Mouse (Mus musculus) CH12.LX (cell line): ENCODE data around the gene Vps72. TPM values are rescaled to one million over a fixed set of nuclear protein-coding genes. Genes with fewer than 3 reads are reported as not detected.

Source experiments
- DNase-seq: peaks from one replicate; pipeline ENCODE4 v3.0.0-alpha.2; 2013; ENCODE audit errors: extremely low read depth
- H3K27ac ChIP-seq: 2 replicates; pipeline ENCODE4 v1.5.1; 2012; ENCODE audit warnings: low read depth, mild to moderate bottlenecking, control low read depth, moderate library complexity; ENCODE audit not compliant: insufficient read depth
- H3K27me3 ChIP-seq: replicated peaks from 2 replicates; pipeline ENCODE3; 2012; ENCODE audit warnings: inconsistent platforms
- H3K36me3 ChIP-seq, 2 experiments: replicated peaks in 1 of 2; 2 replicates each; pipeline versions ENCODE3 to v1.6.1; 2012; ENCODE audit warnings: inconsistent platforms in 1 of 2, low read length in 1 of 2, mild to moderate bottlenecking in 1 of 2, mixed read lengths in 1 of 2, moderate library complexity in 1 of 2; ENCODE audit not compliant: control insufficient read depth in 1 of 2, insufficient read depth in 1 of 2
- H3K4me1 ChIP-seq, 2 experiments: 2 replicates each; pipeline ENCODE4 v1.6.1; 2012; ENCODE audit warnings: inconsistent platforms in 1 of 2, moderate library complexity in 1 of 2; ENCODE audit not compliant: insufficient read depth in 2 of 2, control insufficient read depth in 1 of 2
- H3K4me2 ChIP-seq: 2 replicates; pipeline ENCODE4 v1.6.1; 2012; ENCODE audit warnings: low read depth, mild to moderate bottlenecking, control low read depth; ENCODE audit not compliant: poor library complexity, insufficient read depth, severe bottlenecking
- H3K4me3 ChIP-seq, 3 experiments: fragments of 150-350 bp in 1 of 3; sonication (generic) in 1 of 3; replicated peaks in 1 of 3; 2 replicates each; pipeline versions ENCODE3 to v1.5.1; 2011 to 2012; ENCODE audit warnings: low read depth in 2 of 3, low read length in 2 of 3, mild to moderate bottlenecking in 2 of 3, moderate library complexity in 2 of 3, control low read depth in 1 of 3, improper control_type of control experiment in 1 of 3, inconsistent platforms in 1 of 3, mixed read lengths in 1 of 3; ENCODE audit not compliant: poor library complexity in 1 of 3
- H3K79me2 ChIP-seq: replicated peaks from 2 replicates; pipeline ENCODE4 v1.6.1; 2012; ENCODE audit warnings: mild to moderate bottlenecking, moderate library complexity; ENCODE audit not compliant: control insufficient read depth, poor library complexity, insufficient read depth, severe bottlenecking; ENCODE audit errors: extremely low read depth
- H3K9ac ChIP-seq: 2 replicates; pipeline ENCODE4 v1.6.1; 2012; ENCODE audit warnings: low read depth, mild to moderate bottlenecking, control low read depth, moderate library complexity; ENCODE audit not compliant: insufficient read depth
- H3K9me3 ChIP-seq: replicated peaks from 2 replicates; pipeline ENCODE3; 2012; ENCODE audit warnings: low read length, inconsistent platforms, mixed read lengths
- BHLHE40 ChIP-seq: IDR thresholded peaks from 2 replicates; pipeline ENCODE4 v1.6.1; 2011; ENCODE audit warnings: mild to moderate bottlenecking, low read depth, low read length, improper control_type of control experiment
- CHD1 ChIP-seq: IDR thresholded peaks from 2 replicates; pipeline ENCODE4 v1.6.1; 2012; ENCODE audit warnings: low read depth, low read length, improper control_type of control experiment, inconsistent platforms
- CHD2 ChIP-seq: IDR thresholded peaks from 2 replicates; pipeline ENCODE4 v1.6.1; 2011; ENCODE audit warnings: low read length, improper control_type of control experiment
- E2F4 ChIP-seq: IDR thresholded peaks from 2 replicates; pipeline ENCODE4 v1.6.1; 2011; ENCODE audit warnings: low read depth, low read length, improper control_type of control experiment; ENCODE audit not compliant: insufficient replicate concordance
- ELF1 ChIP-seq: IDR thresholded peaks from 2 replicates; pipeline ENCODE4 v1.6.1; 2014; ENCODE audit warnings: low read depth, mild to moderate bottlenecking, inconsistent platforms, low read length, improper control_type of control experiment
- EP300 ChIP-seq: IDR thresholded peaks from 2 replicates; pipeline ENCODE4 v1.6.1; 2011; ENCODE audit warnings: low read length, improper control_type of control experiment
- ETS1 ChIP-seq: conservative IDR thresholded peaks from 2 replicates; pipeline ENCODE4 v1.6.1; 2012; ENCODE audit warnings: low read depth, mild to moderate bottlenecking, inconsistent platforms, low read length, improper control_type of control experiment, moderate library complexity
- HCFC1 ChIP-seq: IDR thresholded peaks from 2 replicates; pipeline ENCODE4 v1.6.1; 2012; ENCODE audit warnings: low read depth, mild to moderate bottlenecking, inconsistent platforms, low read length, improper control_type of control experiment
- JUN ChIP-seq: IDR thresholded peaks from 2 replicates; pipeline ENCODE4 v1.6.1; 2011; ENCODE audit warnings: low read depth, mild to moderate bottlenecking, low read length, improper control_type of control experiment, moderate library complexity; ENCODE audit not compliant: insufficient read depth
- KAT2A ChIP-seq: IDR thresholded peaks from 2 replicates; pipeline ENCODE4 v1.6.1; 2012; ENCODE audit warnings: low read length, improper control_type of control experiment, inconsistent platforms; ENCODE audit not compliant: insufficient replicate concordance
- MAFK ChIP-seq: IDR thresholded peaks from 2 replicates; pipeline ENCODE4 v1.6.1; 2011; ENCODE audit warnings: low read length, improper control_type of control experiment; ENCODE audit not compliant: insufficient replicate concordance
- MEF2A ChIP-seq: IDR thresholded peaks from 2 replicates; pipeline ENCODE4 v1.6.1; 2014; ENCODE audit warnings: low read depth, mild to moderate bottlenecking, inconsistent platforms, low read length, improper control_type of control experiment, borderline replicate concordance
- MXI1 ChIP-seq: IDR thresholded peaks from 2 replicates; pipeline ENCODE4 v1.6.1; 2011; ENCODE audit warnings: mild to moderate bottlenecking, low read depth, low read length, improper control_type of control experiment
- MYC ChIP-seq: IDR thresholded peaks from 2 replicates; pipeline ENCODE4 v1.6.1; 2011; ENCODE audit warnings: low read depth, mild to moderate bottlenecking, improper control_type of control experiment, low read length
- NELFE ChIP-seq: IDR thresholded peaks from 2 replicates; pipeline ENCODE4 v1.6.1; 2011; ENCODE audit warnings: low read depth, low read length, improper control_type of control experiment
- POLR2A ChIP-seq: IDR thresholded peaks from 2 replicates; pipeline ENCODE4 v1.6.1; 2011; ENCODE audit warnings: low read depth, mild to moderate bottlenecking, improper control_type of control experiment, low read length
- RAD21 ChIP-seq: IDR thresholded peaks from 2 replicates; pipeline ENCODE4 v1.6.1; 2011; ENCODE audit warnings: low read depth, mild to moderate bottlenecking, low read length, improper control_type of control experiment, moderate library complexity
- RCOR1 ChIP-seq: conservative IDR thresholded peaks from 2 replicates; pipeline ENCODE4 v1.6.1; 2012; ENCODE audit warnings: low read depth, mild to moderate bottlenecking, inconsistent platforms, low read length, improper control_type of control experiment
- SIN3A ChIP-seq: IDR thresholded peaks from 2 replicates; pipeline ENCODE4 v1.6.1; 2012; ENCODE audit warnings: low read length, improper control_type of control experiment, inconsistent platforms
- TBP ChIP-seq: conservative IDR thresholded peaks from 2 replicates; pipeline ENCODE4 v1.6.1; 2011; ENCODE audit warnings: low read depth, low read length, improper control_type of control experiment
- TCF12 ChIP-seq: IDR thresholded peaks from 2 replicates; pipeline ENCODE4 v1.6.1; 2014; ENCODE audit warnings: low read depth, mild to moderate bottlenecking, inconsistent platforms, low read length, improper control_type of control experiment
- UBTF ChIP-seq: IDR thresholded peaks from 2 replicates; pipeline ENCODE4 v1.6.1; 2012; ENCODE audit warnings: low read depth, mild to moderate bottlenecking, inconsistent platforms, low read length, improper control_type of control experiment, moderate library complexity
- USF1 ChIP-seq: IDR thresholded peaks from 2 replicates; pipeline ENCODE4 v1.6.1; 2014; ENCODE audit warnings: low read depth, mild to moderate bottlenecking, inconsistent platforms, low read length, improper control_type of control experiment
- USF2 ChIP-seq: conservative IDR thresholded peaks from 2 replicates; pipeline ENCODE4 v1.6.1; 2011; ENCODE audit warnings: low read depth, low read length, improper control_type of control experiment
- ZC3H11A ChIP-seq: IDR thresholded peaks from 2 replicates; pipeline ENCODE4 v1.6.1; 2012; ENCODE audit warnings: low read depth, mild to moderate bottlenecking, inconsistent platforms, low read length, improper control_type of control experiment
- ZKSCAN1 ChIP-seq: IDR thresholded peaks from 2 replicates; pipeline ENCODE4 v1.6.1; 2012; ENCODE audit warnings: low read depth, inconsistent platforms, low read length, improper control_type of control experiment, borderline replicate concordance
- dilution Hi-C: fragments of 300-500 bp; cut with MboI; formaldehyde crosslinking; loops from 2 replicates; pipeline ENCODE4 v1.14.3; 2020; ENCODE audit warnings: low sequenced_read_pairs; ENCODE audit not compliant: extremely low pct_unique_long_range_greater_than_20kb, extremely low pct_ligation_motif_present
- in situ Hi-C: fragments of 300-500 bp; cut with MboI; formaldehyde crosslinking; loops from 3 replicates; pipeline ENCODE4 v1.14.3; 2019; ENCODE audit warnings: low sequenced_read_pairs, low pct_ligation_motif_present, low pct_unique_long_range_greater_than_20kb, mixed read lengths
- polyA plus RNA-seq: library from polyadenylated mRNA; unstranded; fragments of >175 nt; gene quantifications from 2 replicates; pipeline ENCODE4 v1.2.1, GENCODE M21; 2012; ENCODE audit warnings: low read depth; ENCODE audit not compliant: insufficient read length
- total RNA-seq, 2 experiments: library from RNA; depleted of rRNA; stranded (reverse); fragments of 300-350 nt in 1 of 2; fragments of >200 nt in 1 of 2; gene quantifications; 2 replicates each; pipeline ENCODE4 v1.2.3; 2012 to 2014

Gene Vps72
- total and polyA plus RNA-seq, 3 experiments: 33.5 to 54.4 (median 34.1) TPM

GRCm38 (mm10) chr3:95153874-95154273, 43.1 kb downstream of the Vps72 start (continued):
- no peak for TF ChIP-seq EP300
- TF ChIP-seq KAT2A: no peak
- TF ChIP-seq POLR2A: no peak
- TF ChIP-seq MEF2A: no peak

GRCm38 (mm10) chr3:95159511-95159986, 48.7 kb downstream of the Vps72 start:
- in situ Hi-C loops (no loop called here), dilution Hi-C loops (no loop called here)
- no peak overlapping the region for H3K27ac ChIP-seq
- no peaks in the 10 kb centered on the region for H3K36me3 ChIP-seq
- peak overlapping the region; percentile 56 to 61 (median 60) for H3K4me3 ChIP-seq
- no peak for TF ChIP-seq POLR2A
- DNase-seq: no peak
- H3K4me2 ChIP-seq: peak overlapping the region; percentile 96
- no peaks in the 10 kb centered on the region for H3K79me2 ChIP-seq
- peak overlapping the region; percentile 41 for H3K9ac ChIP-seq
- no peaks in the 10 kb centered on the region for H3K9me3 ChIP-seq
- H3K27me3 ChIP-seq: peaks cover 49% of the 10 kb centered on the region
- peaks cover 6 to 21% of the 10 kb centered on the region in 2 experiments; a peak in 3 of 4 replicates for H3K4me1 ChIP-seq

- peak within 1 kb of the TSS; percentile 96 for H3K4me2 ChIP-seq
- peak; percentile 81 for DNase-seq
- no peaks in the 10 kb centered on the region for H3K36me3 ChIP-seq
- no peaks in the 10 kb centered on the region for H3K79me2 ChIP-seq
- no peaks in the 10 kb centered on the region for H3K9me3 ChIP-seq
- no peak within 1 kb of the TSS for H3K27ac ChIP-seq
- H3K9ac ChIP-seq: peak within 1 kb of the TSS; percentile 41
- H3K27me3 ChIP-seq: peaks cover 54% of the 10 kb centered on the region
- in situ Hi-C loops (no loop called here), dilution Hi-C loops (no loop called here)
- H3K4me3 ChIP-seq: peak within 1 kb of the TSS; percentile 60 to 66 (median 61)
- H3K4me1 ChIP-seq: peaks cover 6 to 21% of the 10 kb centered on the region in 2 experiments; a peak in 3 of 4 replicates
- TF ChIP-seq JUN (no peak), MXI1 (peak; percentile 66), TBP (no peak), USF2 (no peak), ELF1 (peak; percentile 49), MYC (0 out of 2 replicates have a peak, but pooled peaks have one; percentile 21), E2F4 (0 out of 2 replicates have a peak, but pooled peaks have one; percentile 39), KAT2A (no peak), CHD1 (no peak), BHLHE40 (peak; percentile 65), MEF2A (no peak), HCFC1 (peak; percentile 45), USF1 (no peak), NELFE (peak; percentile 48), RCOR1 (no peak), ZKSCAN1 (no peak), UBTF (0 out of 2 replicates have a peak, but pooled peaks have one; percentile 28), ETS1 (no peak), MAFK (no peak), SIN3A (peak; percentile 57), CHD2 (no peak), RAD21 (no peak), ZC3H11A (no peak), TCF12 (0 out of 2 replicates have a peak, but pooled peaks have one; percentile 20), EP300 (peak; percentile 37; the same call in 1 of the 2 replicates), POLR2A (0 out of 2 replicates have a peak, but pooled peaks have one; percentile 19)
Measured at GRCm38 (mm10) chr3:95159987-95160963, 49.5 kb downstream of the Vps72 start, which contains the start of gene Sema6c. Sema6c (plus strand) TSS chr3:95160457.
